Mouse (Mus musculus): ENCODE data around the gene Rpl12.

- TF ChIP-seq CTCF (IDR thresholded peaks at IDR 0.05) (no peak), EP300 (IDR thresholded peaks at IDR 0.05) (no peak)
These were observed 20.4 kb downstream of the Rpl12 start, which contains the start of gene Slc2a8 for GRCm38 (mm10) chr2:32981725-32982271.

Measured in lung, postnatal 0 days (tissue).